Mouse (Mus musculus): ENCODE results near the gene Btbd11. TPM values are rescaled to one million over a fixed set of nuclear protein-coding genes. Genes with fewer than 3 reads are reported as not detected.
"Not testable (repeated sequence)": the region's sequence is repeated elsewhere in the genome, so short reads cannot be mapped to it uniquely, and the experiment has no call there.

Gene Btbd11
- total RNA-seq, 2 experiments from 2014 or later, result 28.5 to 29.7 TPM

DNA sequence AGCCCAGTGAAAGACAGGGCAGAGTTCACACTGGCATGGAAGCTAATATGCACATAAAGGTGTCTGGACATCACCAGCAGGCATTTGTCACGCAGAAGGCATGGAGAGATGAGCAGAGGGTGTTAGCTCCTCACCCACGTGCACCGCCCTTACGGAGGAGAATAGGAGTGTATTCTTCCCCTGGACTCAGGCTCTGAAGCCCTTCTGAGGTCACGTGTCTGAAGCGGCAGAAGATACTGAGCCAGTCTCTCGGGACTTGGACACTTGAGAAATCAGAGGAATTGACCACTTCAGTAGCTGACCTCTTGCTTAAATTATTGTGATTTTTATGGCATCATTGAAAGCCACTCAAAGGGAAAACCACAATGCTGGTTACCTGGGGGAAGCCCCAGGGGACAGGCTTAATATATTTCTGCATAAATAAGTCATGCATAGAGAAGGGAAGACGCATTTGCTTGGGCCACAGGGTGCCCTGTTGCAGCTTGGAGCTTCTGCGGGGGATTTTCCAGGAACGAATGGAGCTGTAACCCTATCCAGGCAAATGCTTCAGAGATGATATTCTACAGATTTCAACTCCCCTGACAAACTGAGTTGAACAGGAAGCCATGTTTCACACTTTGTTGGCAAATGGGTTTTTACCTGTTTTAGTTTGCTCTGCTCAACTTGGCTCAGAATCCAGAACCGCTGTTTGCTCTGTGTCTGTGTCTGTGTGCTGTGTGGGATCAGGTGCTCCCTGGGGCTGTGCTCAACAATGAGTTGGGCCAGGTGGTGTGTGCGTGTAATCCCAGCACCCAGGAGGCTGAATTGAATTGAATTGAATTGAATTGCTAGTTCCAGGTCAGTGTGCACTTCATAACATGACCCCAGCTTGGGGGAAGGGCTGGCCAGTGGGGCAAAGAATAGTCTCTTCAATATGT is 231.1 kb downstream of the Btbd11 start:
- intact Hi-C loops (cut with DNase I), result no loop called here
- DNase-seq (ENCODE audit: low spot score in 2 of 2), result no peak

DNA sequence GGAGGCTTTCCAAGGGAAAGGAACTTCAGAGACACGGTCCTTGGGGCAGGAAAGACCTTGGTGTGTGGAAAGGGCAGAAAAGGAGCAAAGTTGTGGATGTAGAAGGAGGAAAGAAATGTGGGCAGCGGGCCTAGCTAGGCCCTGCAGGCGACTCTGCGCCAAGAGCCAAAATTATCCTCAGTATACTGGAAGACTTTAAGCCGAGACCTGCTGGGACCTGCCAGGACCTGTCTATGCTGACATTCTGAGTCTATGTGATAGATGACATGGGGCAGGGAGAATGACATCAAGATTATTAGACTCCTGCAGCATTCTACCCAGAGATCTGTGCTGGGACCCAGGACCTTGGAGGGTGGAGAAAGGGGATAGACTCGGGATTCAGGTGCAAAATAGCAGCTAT is 234.5 kb downstream of the Btbd11 start:
- intact Hi-C loops (cut with DNase I), result loop anchor here (10.0 kb wide), 1 partner anchor 156 kb away; no protein-coding TSS in a partner anchor

DNA sequence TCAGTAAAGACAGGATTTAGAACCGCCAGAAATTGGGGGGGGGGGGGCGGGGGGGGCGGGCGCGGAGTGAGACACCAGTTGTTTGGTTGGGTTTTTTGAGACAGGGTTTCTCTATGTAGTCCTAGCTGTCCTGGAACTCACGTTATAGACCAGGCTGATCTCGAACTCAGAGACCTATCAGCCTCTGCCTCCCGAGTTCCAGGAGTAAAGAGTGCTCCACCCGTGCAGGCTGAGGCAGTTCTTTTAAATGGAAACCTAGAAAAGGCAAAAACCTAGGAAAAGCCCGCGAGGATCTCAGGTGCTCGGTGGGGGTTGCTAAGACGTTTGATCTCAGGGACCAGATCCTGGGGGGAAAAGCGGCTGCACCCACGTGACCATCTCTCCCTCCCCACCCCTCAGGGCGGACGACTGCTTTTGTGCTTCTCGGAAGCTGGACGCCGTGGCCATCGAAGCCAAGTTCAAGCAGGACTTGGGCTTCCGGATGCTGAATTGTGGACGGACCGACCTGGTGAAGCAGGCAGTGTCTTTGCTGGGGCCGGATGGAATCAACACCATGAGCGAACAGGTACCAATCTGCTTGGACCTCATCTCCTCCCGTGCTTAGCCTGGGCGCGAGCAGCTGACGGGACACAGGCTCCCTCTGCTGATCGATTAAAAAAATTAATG is 238.0 kb downstream of the Btbd11 start:
- peak; percentile 56 to 58 for DNase-seq (ENCODE audit: low spot score in 2 of 2)
- intact Hi-C loops (cut with DNase I), result loop anchor here (1.0 to 10.0 kb wide), 2 partner anchors 160 to 403 kb away; no protein-coding TSS in a partner anchor

More for the DNA sequence above, 234.5 kb downstream of the Btbd11 start:
- DNase-seq (ENCODE audit: low spot score in 2 of 2), result no peak

DNA sequence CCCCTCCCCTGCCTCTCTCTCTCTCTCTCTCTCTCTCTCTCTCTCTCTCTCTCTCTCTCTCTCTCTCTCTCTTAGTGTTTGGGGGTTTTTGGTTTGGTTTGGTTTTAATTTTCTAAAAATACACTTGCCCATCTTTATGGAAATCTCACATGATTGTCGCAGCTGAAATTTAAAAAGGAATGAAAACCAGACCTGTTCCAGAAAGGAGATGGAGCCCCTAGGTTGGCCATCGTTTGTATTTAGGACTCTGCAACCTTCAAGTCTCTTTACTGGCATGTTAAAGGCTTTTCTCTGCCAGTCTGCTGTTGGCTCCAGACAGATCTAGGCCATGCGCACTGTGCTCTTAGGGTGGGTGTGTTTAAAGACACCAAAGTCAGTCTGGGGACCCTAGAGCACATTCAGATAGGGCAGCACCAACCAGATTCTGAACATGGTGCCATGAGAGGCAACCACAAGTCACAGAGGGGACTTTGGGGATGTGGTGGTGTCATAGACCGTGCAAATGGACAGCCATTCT is 238.6 kb downstream of the Btbd11 start:
- intact Hi-C loops (cut with DNase I), result loop anchor here (10.0 kb wide), 1 partner anchor 160 kb away; no protein-coding TSS in a partner anchor
- no peak for DNase-seq (ENCODE audit: low spot score in 2 of 2)

DNA sequence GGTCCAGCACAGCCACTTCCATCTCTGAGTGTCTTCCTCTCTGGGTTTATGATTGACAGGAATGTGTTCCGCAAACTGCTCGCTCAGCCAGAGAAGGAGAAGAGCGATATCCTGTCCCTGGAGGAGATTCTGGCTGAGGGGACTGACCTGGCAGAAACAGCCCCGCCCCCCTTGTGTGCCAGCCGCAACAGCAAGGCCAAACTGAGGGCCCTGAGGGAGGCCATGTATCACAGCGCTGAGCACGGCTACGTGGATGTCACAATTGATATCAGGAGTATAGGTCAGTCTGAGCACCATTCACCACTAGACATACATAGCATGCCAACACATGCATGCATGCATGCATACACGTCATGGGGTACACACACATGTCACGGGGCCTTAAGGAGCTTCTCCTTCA is 245.4 kb downstream of the Btbd11 start:
- intact Hi-C loops (cut with DNase I), result no loop called here
- DNase-seq (ENCODE audit: low spot score in 2 of 2), result no peak

DNA sequence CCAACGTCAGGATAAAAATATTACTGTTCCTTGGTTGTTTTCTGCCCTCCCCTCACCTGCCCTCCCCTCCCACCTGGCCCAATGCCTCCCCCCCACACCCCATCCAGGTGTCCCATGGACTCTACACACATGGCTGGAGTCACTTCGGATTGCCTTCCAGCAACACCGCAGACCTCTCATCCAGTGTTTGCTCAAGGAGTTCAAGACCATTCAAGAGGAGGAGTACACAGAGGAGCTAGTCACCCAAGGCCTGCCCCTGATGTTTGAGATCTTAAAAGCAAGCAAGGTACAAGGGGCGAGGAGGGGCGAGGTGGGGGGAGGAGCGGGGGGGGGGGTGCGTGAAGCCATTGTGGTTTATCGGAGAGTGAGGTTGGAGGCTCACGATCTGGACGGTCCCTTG is 247.0 kb downstream of the Btbd11 start:
- intact Hi-C loops (cut with DNase I), result no loop called here
- DNase-seq (ENCODE audit: low spot score in 2 of 2), result no peak

DNA sequence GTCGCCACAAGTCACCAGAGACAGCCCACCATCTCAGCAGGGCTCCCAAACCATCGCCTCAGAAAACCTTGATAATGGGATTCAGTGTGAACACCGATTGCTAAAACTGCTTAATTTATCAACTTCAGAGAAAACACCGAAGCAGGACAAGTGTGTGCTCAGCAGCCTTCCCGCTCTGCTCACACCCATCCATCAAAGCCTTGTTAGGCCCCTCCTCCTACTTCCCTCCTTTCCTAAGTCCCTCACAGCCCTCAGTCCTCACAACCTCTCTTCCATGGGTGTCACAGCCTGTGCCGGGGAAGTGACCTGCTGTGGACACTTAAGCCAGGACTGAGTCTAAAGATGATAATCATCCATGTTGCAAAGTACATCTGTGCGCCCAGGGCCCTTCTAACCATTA is 251.0 kb downstream of the Btbd11 start:
- intact Hi-C loops (cut with DNase I), result no loop called here
- no peak for DNase-seq (ENCODE audit: low spot score in 2 of 2)

DNA sequence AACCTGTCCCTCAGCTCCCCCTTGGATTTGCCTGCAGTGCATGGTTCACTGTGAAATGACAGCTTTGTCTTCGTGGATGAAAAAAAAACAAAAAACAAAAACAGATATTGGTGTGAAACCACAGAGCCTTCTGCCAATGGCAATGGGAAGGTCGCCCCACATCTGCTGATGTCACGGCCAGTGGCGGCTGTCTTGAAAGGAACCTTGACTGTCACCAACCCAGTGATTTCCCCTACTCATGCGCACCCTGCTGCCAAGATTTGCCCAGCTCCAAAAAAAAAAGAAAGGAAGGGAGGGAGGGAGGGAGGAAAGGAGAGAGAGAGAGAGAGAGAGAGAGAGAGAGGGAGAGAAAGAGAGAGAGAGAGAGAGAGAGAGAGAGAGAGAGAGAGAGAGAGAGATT is 251.5 kb downstream of the Btbd11 start:
- intact Hi-C loops (cut with DNase I), result no loop called here
- DNase-seq (ENCODE audit: low spot score in 2 of 2), result no peak

DNA sequence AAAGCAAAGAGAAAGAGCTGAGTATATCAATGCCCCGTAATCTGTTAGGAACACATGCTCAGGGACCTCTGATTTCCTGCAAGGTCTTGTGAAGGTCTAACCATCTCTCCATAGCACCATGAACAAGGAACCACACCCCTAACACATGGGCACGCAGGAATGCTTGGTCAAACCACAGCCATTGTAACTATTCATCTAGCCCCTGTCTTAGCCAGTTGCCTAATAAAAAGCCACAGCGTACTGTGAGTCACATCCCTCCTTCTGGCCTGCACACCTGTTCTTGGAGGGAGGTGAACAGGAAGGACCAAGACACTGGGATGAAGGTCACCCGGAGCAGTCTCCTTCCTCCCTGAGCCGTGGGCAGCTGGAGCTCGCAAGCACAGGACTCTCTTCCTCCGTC is 253.0 kb downstream of the Btbd11 start:
- intact Hi-C loops (cut with DNase I), result no loop called here
- DNase-seq (ENCODE audit: low spot score in 2 of 2), result no peak

DNA sequence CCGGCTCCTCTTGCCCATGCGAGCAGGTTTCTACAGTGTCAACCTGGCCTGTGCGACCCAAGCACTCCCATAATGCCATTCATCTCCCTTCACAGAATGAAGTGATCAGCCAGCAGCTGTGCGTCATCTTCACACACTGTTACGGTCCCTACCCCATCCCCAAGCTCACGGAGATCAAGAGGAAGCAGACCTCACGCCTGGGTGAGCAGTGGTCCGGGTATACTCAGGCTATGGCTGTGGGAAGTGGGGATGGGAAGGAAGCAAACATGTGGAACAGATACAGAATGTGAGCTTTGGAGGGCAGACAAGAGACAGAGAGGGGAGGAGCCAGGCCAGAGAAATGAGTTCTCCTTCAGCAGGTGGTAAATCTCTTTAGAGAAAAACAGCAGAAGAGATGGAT is 253.8 kb downstream of the Btbd11 start:
- no peak for DNase-seq (ENCODE audit: low spot score in 2 of 2)
- intact Hi-C loops (cut with DNase I), result no loop called here

DNA sequence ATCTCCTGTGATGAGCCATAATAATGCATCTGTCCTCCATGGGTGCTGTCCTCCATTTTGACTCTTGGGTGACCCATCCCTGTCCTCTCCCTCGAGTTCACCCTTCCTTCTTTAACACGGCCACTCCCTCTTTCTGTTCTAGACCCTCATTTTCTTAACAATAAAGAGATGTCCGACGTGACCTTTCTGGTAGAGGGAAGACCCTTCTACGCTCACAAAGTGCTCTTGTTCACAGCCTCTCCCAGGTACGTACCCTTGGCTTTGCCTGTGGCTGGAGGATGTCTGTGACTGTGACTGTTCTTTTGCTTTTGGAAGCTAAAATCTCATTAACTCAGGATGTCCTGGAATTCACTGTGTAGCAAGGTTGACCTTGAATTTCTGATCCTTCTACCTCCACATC is 258.7 kb downstream of the Btbd11 start:
- DNase-seq (ENCODE audit: low spot score in 2 of 2), result no peak
- intact Hi-C loops (cut with DNase I), result no loop called here

DNA sequence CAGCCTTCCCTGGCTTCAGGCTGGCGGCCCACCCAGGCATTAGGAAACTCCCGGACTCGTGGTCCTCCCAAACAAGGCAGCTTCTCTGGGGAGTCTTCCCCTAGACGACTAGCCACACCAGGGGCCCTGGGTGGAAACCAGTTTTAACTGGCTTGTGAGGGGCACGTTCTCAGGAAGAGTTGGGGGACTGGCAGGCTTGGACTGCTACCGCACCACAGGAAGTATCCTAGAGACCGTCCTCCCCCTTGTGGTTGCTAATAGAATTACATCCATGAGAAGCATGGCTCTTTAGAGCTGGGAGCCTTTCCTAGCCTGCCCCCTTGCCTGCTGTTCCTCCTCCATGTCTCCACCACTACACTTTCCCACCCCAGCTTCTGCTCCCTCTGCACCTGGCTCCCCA is 265.1 kb downstream of the Btbd11 start:
- intact Hi-C loops (cut with DNase I), result loop anchor here (5.0 kb wide), 1 partner anchor 429 kb away; no protein-coding TSS in a partner anchor
- peak; percentile 72 to 83 for DNase-seq (ENCODE audit: low spot score in 2 of 2)

DNA sequence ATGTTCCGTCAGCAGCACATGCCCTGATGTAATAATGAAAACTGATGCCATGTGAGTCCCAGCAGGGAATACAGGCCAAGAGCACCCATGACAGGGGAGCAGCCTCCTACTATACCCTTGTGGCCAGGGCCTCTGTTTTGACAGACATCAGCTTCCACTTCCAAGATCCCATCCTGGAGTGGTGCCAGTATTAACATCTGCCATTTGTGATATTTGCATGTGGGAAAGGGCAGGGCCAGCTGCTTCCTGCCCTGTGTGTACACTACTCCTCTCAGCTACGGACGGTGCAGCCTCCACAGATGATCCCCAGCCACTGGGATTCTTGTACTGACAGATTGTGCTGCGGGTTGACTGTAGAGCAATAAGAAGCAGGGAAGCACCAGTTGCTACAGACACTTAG is 269.3 kb downstream of the Btbd11 start:
- intact Hi-C loops (cut with DNase I), result no loop called here
- peak in 1 of 2 experiments; percentile 20 for DNase-seq (ENCODE audit: low spot score in 2 of 2)

DNA sequence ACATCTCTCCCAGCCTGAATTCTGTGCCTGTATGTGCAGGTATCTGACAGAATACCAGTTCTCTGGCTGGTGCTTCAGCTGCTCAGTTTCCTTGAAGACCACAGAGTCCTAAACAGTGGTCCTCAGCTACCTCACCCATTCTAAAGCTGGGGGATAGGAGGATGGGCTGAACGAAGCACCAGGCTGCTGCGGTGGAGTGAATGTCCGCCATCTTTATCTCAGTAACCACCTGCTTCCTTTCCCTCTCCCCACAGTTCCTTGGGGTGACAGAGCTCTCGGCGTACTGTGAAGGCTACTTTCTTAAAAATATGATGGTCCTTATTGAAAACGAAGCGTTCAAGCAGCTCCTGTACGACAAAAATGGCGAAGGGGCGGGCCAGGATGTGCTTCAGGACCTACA is 271.3 kb downstream of the Btbd11 start:
- intact Hi-C loops (cut with DNase I), result no loop called here
- no peak for DNase-seq (ENCODE audit: low spot score in 2 of 2)

DNA sequence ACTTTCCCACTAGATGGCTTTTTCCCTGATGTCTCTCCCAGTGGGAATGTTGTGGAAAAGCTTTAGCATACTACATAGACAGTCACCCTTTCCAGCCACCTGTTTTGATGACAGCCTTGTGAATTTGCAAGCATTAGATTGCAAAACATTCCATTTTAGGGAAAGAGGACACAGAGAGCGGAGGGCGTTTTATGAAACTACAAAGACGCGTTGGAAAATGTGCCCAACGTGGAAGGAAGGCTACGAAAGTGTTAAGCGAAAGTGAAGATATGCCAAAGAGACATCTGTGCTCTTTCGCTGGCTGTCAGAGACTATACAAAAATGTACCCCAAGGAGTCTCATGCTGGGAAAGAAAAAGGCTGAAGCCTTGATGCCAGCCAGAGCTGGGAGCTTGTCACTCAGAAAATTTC is 286.9 kb downstream of the Btbd11 start:
- intact Hi-C loops (cut with DNase I), result loop anchor here (10.0 kb wide), 1 partner anchor 201 kb away; no protein-coding TSS in a partner anchor
- DNase-seq (ENCODE audit: low spot score in 2 of 2), result peak; percentile 18 to 61

DNA sequence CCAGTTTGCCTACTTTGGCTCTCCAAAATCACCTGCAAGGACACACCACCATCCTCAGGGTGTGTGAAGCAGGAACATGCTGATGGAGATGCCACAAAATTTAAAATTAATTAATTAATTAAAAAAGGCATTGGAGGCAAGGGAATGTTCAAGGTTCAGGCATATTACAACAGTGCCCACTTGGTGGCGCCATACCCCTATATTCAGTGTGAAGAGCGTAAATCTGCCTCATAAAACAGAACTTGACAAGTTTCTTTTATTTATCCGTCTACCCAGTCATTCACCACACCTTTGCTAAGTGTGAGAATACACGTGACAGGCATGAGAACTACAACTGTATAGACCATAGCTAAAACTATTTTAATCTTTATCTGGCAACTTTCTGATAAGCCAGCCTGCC is 292.0 kb downstream of the Btbd11 start:
- DNase-seq (ENCODE audit: low spot score in 2 of 2), result peak; percentile 73 to 81
- intact Hi-C loops (cut with DNase I), result loop anchor here (10.0 kb wide), 1 partner anchor 196 kb away; no protein-coding TSS in a partner anchor

DNA sequence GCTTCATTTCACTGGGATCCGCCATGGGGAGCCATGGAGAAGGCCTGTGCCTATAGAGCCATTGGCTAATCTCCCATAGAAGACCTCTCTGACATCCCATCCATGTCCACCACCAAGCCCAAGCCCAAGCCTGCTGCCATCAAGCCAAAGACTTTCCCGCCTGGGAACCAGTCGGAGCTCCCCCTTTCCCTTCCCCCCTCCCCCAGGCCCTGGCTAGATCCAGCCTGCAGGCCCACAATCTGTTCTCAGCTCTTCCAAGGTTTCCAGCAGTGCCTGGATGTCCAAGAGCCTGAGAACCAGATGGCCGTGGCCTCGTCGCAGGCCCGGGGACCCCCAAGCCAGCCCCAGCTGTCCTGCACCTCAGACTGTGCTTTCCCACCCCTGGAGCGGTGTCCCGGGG is 295.8 kb downstream of the Btbd11 start:
- intact Hi-C loops (cut with DNase I), result no loop called here
- DNase-seq (ENCODE audit: low spot score in 2 of 2), result no peak

DNA sequence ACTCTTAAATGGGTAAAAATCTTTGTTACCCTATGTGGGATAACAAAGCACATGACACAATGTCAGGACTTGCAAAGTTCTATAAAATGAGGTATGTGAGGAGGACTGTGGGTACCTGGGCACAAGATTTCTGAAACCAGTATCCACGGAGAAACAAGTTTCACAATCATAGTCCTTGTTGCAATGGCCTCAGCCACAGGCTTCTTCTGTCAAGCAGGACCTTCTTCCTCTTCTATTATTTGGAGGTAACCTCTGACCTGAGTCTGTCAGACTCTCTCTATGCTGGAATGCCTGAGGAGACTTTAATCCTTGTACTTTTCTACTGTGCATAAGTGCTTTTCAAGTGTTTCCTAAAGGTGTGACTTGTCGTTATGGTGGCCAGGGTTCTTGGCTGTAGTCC is 307.8 kb downstream of the Btbd11 start:
- DNase-seq (ENCODE audit: low spot score in 2 of 2); intact Hi-C loops (cut with DNase I): not testable (repeated sequence)

DNA sequence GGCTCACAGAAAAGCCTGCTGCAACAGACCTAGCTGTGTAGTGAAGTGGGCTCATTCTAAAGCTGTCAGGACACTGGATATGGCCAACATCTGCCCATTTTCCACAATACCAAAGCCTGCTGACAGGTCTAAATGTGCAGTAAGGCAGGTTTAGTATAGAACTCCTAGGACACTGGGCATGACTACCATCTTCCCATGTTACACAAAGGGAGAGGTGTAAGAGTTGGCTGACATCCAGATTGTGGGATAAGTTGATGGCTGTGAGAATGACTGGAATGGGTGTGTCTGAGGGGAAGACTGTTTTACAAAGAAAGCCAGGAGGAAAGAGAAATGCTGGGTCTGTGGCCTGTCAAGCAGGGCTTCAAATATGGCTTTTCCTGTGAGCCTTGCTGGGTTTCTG is 313.1 kb downstream of the Btbd11 start:
- intact Hi-C loops (cut with DNase I), result no loop called here
- no peak for DNase-seq (ENCODE audit: low spot score in 2 of 2)

DNA sequence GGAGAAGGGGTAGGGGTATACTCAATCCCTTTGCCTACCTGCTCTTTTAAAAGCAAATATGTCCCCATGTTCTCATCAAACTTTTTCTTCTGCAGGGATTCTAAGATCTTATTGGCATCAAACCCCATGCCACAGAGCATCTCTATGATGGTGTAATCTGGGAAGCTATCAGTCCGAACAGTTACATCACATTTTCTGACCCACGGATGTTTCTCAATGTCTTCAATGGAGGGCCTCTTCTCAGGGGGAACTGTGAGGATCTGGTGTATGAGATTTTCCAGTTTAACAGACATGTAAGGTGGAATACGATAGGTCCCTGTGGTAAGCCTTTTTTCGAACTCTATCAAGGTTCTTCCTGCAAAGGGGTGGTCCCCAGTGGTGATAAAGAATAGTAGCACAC is 323.2 kb downstream of the Btbd11 start:
- DNase-seq (ENCODE audit: low spot score in 2 of 2); intact Hi-C loops (cut with DNase I): not testable (repeated sequence)

All from left cerebral cortex, postnatal 14 days (tissue).